Mouse (Mus musculus): ENCODE measurements around the gene Mlst8.
A peak's percentile ranks its signal among the peaks of the same experiment; 100 is the strongest.

Gene Mlst8

DNA sequence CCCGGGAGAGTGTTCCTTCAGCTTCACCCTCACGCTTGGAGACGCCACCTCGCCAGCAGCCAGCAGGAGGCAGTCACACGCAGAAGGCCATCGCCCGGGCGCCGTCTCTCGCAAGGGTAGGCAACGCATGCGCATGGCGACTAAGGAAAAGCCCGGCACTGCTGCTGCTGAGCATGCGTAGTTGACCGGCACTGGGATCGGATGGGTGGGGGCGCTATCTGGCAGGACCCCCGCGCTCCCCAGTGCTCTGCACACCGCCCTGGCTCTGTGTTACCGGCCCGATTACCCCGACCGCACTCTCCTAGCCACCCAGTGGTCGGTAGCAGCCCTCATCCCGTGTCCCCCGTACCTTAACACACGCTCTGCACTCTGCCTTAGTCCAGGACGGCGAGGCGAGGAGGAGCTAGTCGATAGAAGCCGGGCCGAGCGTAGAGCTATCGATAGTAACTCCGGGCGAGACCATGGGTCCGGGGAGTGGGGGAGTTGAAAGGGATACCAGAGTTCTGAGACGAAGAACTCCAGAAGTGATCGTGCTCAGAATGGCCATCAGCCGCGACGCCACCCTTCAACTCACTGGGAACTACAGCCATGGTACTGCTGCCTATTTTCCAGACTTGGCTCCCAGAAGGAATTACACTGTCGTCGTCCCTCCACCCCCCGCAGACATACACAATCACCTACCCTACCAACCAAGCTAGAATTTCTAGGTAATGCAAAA is at the start of gene Mlst8:
Gene Mlst8 (minus strand): TSS at position 416 of the 718 bp plus-strand sequence.
- peak; percentile 99 for DNase-seq

DNA sequence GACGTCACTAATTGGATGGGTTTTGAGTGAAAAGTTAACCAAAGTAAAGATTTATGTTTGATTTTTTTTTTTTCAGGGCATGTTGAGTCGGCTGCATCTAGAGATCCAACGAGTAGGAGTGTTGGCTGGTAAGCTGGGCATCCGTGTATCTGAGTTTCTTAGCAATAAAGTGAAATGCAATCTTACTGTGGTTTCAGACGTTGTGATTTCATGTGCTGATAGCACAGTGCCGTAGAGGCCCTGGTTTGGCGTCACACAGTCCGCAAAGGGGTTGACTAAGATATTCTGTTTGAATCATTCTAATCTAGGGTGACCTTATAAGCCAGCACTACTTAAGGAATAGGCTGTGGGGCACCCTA is 49.7 kb upstream of the Mlst8 start:
- DNase-seq, result no peak

DNA sequence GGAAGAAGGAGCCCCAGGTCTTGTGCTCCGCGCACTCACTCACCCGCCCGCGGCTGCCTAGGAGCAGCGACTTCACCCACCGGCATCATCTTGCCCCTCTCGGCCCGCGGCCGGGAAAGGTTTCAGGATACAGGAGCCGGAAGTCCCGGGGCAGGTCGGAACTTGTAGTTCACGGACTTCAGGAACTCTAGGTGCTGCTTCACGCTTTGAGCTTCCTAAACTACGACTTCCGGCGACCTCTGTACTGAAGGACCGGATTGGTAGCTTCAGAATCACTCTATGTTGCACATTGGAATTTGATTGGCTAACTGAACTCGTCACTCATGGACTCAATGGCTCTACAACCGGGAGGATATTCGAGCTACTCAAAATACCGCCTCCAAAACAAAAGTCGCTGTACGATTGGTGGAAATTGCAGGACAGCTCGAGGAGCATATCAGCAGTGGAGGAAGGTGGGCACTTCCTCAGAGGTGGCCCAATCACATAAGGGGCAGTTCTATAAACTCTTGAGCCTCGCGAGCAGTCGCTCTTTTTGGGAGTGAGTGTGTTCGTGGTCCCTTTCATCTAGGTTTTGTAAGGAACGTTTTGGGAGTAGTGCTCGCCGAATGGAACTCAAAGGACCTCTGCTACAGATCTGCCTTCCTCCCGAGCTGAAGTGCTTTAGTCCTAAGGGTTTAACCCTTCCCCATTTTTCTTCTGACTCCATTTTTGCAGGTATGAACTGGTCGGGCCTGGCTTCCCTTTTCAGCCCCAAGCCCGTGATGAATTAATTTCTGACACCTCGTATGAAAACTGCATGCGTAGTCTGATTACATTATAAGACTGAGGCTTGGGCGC is 49.1 kb upstream of the Mlst8 start, which contains the start of gene Traf7:
Gene Traf7 (minus strand): TSS at position 216 of the 837 bp plus-strand sequence.
- DNase-seq, result peak; percentile 90

DNA sequence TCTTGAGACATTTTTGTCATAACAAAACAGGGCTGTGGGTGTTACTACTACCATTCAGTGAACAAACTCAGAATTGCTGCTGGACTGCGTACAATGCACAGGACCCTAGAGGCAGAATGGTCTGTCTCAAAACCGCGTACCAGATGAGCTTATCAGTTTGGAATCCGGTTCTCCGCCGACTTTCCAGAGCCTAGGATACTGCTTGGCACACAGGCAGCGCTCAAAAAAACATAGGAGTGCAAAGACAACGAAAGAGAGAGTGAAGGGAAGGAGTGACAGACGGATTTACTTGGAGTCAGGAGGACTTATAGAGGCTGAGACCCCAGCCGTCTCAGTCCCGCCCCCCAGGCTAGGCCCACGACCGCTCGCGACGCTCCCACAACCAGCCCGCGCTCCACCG is 48.4 kb upstream of the Mlst8 start:
- DNase-seq, result no peak

DNA sequence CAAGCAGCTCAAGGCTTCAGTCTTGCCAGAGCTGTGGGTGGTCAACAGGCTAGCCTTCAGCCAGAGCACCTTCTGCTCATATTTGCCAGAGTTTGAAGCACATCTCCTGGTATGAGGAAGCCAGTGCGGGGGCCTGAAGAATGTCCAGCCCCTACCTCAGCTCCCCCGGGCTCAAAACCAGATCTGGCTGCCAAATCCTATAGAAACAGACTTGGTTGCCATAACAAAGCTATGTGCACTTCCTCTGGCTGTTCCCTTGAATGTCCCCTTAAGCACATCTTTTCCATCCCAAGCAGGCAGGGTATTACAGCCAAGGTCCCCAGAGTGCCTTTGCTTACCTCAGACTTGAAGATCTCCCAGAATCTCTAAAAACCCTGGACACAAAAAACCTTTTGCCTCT is 45.9 kb upstream of the Mlst8 start:
- DNase-seq, result no peak

DNA sequence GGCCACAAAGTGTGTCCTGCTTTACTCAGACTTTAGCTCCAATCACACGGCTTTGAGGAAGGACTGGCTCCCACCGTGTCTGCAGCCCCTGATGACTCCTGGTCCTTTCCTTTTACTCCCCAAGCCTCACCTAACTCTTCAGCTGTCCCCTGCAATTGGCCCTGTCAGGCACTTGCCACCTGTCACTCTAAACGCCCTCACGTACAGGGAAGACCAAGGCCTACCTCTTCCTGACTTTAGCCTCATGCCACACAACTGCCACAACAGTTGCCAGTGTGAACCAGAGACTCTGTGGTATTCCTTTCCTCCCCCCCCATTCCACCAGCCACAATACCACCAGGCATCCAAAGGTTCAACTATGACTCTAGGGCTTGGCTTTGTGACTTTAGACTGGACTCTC is 41.6 kb upstream of the Mlst8 start:
- DNase-seq, result no peak

DNA sequence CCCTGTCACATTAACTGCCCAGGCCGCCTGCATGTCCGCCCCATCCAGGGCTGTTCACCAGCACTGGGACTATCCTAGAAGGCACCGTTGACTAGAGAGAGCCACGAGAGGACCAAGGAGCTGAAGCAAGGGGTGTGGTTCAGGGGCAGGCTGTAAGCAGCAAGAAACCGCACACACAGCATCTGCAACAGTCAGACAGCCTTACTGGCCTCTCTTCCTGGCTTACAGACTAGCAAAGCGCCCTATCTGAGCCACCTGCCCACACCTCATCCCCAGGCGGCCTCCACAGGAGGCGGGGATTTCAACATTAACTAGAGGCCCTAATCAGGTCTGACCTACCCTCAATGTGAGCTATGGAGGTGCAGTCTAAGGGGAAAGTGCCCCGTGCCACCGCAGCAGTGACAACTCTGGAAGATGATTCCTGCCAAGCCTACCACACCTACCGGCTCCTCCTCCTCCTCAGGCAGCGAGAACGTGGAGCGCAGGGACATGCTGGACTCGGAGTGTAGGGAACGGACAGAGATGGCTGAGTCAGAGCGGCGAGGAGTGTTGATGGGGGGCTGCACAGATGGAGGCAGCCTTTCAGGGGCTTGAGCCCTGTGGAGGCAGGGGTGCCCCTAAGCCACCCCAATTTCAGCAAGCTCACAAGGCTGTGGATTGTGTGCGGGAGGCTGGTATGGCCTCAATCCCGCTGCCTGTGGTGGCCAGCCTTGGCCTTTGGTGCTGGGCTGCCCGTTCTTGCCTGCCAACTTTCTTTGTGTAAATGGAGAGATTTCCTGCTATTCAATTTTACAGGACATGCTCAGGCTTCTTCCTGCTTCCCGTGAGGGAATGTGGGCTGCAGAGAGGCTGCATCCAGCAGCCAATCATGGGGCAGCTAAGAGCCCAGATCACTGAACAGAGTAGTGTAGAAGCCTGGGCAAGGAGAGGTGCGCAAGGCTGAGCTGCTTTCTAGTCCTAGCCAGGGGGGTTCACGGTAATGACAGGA is 35.7 kb upstream of the Mlst8 start:
- peak; percentile 35 for DNase-seq

DNA sequence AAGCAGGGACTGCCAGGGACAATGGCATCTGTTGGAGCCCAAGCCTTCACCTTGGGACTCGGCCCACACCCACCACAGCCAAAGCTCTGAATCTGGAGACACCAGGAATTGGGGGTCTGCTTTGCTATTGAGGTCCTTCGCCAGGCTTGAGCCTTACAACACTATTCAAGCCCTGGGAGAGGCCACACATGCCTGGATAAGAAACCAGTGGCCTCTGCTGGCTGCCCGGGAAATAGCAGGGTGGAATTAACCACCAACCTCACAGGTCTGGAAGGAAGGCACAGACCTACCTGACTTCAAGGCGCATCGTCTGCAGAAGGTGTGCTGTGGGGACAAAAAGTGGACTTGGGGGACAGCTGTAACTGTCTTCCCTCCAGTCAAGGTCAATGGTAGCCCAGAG is 34.7 kb upstream of the Mlst8 start:
- peak; percentile 69 for DNase-seq

DNA sequence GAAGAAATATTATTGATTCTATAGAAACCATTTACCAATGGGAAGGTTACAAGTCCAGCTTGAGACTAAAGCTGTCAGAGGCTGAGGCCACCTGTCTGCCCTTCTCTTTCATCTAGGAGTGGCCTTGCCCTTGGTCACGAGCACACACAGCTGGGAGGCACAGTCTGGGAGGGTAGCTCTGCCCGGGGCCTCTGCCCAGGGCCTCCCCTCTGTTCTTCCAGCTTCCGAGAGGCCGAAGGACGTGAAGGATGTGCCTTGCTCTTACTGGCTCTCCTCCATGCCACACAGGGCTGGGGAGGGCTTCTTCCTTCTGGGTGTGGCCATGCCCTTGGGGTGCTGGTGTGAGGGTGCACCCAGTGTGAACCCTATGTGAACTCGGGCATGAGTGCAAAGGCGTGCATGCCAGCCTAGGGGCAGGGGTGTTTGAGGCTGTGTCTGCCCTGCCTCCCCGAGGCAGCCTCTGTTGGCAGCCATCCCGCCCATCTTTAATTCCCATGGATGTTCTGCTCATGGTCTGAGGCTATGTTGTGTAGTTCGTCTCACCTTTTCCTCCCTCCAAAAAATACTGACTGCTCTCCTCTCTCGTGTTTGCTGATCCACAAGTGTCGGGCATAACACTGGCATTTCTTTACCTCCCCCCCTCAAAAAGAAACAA is 29.1 kb upstream of the Mlst8 start:
- no peak for DNase-seq

DNA sequence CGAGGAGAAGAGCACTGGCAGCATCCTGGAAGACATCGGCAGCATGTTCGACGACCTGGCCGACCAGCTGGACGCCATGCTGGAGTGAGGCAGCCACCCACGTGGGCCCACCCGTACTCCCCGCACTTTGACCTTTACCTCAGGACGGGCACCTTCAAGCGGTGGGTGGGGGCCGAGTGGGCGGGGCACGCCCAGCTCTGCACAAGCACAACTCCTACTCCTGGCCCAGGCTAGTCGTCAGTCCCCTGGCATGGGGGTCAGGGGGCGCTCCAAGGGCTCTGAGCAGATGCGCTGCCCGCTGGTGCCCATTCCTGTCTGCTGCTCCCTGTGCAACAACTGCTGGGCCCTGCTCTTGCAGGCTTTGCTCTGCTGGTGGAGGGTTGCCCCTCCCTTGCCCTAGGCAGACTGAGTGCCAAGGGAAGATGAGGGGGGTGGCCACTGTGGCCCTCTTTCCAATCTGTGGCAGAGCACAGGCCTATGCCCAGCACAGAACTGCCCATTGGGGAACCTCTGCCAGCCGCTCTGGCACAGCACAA is 28.3 kb upstream of the Mlst8 start:
- no peak for DNase-seq

DNA sequence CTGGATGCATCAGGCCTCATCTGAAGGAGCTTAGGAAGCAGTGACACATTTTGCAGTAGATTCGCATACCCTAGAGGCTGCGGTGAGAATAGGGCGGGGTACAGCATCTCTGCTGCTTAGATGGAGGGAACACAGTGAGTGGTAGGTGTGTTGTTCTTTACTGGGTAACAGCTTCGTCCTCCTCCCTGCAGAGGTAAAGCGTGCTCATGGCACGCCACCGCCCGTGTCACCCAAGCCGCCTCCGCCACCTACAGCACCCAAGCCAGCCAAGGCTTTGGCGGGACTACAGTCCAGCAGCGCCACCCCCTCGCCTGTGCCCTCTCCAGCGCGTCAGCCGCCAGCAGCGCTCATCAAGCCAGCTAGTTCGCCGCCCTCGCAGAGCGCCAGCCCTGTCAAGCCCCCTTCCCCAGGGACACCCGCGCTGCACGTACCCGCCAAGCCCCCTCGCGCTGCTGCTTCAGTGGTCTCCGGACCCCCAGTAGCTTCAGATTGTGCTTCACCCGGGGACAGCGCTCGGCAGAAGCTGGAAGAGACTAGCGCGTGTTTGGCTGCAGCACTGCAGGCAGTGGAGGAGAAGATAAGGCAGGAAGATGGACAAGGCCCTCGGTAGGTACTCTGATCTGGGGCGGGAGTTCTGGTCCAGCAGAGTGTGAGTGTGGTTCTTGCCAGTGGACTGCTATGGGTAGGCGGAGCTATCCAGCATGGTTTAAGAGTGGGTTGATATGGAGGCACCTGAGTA is 27.6 kb upstream of the Mlst8 start:
- DNase-seq, result no peak

DNA sequence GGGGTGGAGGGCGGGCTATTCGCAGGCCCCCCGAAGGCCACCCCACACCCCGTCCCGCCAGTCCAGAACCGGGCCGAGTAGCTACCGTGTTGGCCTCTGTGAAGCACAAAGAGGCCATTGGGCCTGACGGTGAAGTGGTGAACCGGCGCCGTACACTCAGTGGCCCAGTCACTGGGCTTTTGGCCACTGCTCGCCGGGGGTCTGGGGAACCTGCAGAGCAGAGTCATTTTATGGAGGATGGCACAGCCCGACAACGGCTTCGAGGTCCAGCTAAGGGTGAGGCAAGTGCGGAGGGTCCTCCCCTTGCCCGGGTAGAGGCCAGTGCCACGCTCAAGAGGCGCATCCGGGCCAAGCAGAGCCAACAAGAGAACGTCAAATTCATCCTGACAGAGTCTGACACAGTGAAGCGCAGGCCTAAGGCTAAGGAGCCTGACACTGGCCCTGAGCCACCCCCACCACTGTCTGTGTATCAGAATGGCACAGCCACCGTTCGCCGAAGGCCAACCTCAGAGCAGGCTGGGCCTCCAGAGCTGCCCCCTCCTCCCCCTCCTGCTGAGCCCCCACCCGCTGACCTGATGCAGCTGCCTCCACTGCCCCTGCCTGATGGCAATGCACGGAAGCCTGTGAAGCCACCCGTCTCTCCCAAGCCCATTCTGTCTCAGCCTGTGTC is 26.5 kb upstream of the Mlst8 start:
- no peak for DNase-seq

DNA sequence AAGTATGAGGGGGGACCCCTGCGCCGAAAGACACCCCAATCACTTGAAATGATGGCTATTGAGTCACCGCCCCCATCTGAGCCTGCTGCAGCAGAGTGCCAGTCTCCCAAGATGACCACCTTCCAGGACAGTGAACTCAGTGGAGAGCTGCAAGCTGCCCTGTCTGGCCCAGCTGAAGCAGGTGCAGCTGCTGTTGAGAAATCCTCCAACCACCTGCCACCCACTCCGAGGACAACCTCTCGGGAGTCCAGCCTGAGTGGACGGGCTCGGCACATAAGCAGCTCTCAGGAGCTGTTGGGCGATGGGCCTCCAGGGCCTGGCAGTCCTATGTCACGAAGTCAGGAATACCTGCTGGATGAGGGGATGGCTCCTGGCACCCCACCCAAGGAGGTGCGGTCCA is 25.2 kb upstream of the Mlst8 start:
- no peak for DNase-seq

DNA sequence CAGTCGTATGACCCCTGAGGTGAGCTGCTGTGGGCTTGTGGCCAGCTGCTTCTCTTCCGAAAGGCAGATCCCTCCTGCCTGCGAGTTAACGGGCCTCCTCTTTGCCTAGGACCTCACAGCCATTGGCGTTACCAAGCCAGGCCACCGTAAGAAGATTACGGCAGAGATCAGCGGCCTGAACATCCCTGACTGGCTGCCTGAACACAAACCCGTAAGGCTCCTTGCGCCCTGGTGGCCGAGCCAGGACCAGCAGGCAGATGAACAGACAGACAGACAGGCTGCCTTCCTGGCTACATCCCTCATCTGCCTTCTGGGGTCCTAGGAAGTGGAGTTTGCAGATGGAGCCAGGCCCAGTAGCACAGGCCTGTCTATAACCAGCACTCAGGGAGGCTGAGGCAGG is 23.3 kb upstream of the Mlst8 start:
- no peak for DNase-seq

DNA sequence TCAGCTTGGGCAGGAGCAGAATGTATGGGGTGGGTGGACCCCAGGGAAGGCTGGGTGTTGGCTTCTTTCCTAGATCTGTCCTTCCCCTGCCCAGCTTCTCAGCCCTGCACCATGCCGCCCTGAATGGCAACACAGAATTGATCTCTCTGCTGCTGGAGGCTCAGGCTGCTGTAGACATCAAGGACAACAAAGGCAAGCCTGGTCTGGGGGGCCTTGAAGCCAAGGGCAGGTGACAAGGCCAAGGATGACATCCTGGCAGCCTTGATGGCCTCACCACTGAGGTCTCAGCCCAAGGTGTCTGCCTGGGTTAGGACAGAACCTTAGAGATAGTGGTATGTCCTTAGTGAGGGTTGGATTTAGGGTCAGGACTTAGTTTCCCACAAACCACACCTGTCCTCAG is 17.1 kb upstream of the Mlst8 start:
- DNase-seq, result no peak

DNA sequence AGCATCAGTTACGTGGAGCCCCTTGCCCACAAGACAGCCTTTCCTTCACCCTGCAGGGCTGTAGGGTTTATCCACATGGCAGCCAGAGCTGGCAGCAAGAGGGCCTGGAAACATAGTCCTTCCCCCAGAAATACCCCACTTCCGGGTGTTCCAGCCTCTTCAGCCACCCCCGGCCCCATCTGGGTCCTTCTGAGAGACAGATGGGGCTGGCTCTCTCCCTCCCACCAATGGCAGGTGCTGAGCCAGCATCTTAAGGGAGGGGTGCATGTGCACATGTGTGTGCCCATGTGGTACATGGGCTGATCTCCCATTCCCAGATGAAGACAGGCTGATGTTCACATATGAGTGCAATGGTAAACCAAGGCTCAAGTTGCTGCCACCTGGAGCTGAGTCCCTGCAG is 16.6 kb upstream of the Mlst8 start:
- DNase-seq, result no peak

DNA sequence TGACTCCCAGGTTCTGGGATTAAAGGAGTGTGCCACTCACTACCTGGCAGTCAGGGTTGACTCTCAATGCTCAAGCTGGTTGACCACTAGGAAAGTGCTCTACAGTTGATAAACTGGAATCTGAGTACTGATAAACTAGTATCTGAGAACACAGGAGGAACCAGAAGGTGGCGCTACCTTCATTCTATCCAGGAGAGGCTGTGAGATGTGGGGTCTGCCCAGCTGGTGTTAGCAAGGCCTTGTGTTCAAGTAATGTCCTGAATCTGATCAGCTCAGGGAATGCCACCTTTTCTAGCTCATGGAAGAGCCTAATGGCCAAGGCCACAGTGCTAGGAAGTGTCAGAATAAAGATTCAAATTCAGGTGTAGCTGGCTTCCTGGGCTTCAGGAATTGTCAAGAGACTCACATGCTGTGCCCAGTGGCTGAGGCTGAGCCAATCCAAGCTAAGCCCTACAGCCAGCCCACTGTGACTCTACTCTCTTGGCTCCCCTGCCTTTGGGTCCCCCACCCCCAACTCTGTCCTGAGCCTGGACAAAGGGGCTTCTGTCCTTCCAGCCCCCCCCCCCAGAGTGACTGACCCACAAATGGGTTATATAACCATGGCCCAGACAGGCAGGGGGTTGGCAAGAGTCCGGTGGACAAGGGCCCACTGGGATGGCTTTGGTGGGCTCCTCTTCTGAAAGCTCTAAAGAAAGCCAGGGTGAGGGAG is 15.9 kb upstream of the Mlst8 start:
- DNase-seq, result peak; percentile 82

DNA sequence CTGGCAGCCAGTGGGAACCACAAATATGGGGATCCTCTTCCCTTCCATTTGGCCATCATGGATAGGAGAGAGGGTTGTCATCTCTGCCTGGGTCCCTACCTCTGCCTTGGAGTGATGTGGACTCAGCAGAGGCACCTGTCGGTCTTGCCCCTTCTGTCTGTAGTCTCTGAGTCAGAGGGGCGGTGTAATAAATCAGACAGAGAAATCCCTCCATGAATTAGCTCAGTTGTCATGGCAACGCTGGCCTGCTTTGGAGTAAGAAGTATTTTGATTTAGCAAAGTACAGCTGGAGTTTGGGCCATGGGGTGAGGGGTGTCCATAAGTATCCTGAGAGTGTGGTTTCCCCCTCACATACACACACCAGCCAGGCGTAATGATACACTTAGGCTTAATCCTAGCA is 11.5 kb upstream of the Mlst8 start:
- no peak for DNase-seq

DNA sequence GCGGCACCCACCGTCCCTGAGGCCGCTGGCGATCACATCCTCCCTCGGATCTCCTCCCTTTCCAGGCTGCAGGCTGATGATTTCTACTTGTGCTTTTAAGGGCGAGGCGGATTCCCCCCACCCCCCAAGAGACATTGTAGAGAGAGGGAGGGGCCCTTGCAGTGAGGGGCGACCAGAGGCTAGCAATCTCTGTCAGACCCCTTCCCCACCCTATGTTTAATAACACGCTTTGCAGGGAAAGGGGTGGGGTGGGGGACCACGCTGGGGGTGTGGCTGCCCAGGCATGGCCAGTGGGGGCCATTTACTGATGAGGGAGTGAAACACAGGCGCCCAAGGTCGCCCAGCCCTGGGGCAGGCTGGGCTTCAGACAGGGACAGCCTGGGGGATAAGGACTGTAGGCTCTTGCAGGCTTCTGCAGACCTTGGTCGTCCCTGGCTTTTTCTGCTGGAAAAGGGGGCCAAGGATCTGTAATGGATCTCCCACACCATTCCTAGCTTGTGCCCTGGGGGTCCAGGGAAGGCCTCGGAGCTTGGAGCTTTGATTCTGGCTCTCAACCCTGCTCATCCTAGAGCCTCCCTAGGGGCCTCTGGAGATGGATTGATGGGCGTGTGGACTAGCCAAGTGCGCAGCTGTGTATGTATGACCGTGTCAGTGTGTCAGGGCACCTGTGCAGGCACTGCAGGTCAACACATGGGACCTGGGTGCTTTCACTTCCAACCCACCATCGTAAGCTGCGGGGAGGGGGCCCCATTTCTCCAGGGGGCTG is 10.6 kb upstream of the Mlst8 start:
- DNase-seq, result no peak
